Mouse (Mus musculus): ENCODE measurements around the gene Trappc4. TPM values are rescaled to one million over a fixed set of nuclear protein-coding genes. Genes with fewer than 3 reads are reported as not detected.
"Not testable (repeated sequence)": the region's sequence is repeated elsewhere in the genome, so short reads cannot be mapped to it uniquely, and the experiment has no call there.

Gene Trappc4
- total RNA-seq, 2 experiments from 2014 or later, result 63.9 to 75.2 TPM

GRCm38 (mm10) chr9:44418519-44419385 lies 11.4 kb upstream of the Trappc4 start, which contains the start of gene Ccdc84:
Gene Ccdc84 (minus strand): TSS chr9:44418569.
- peak within 1 kb of the TSS; percentile 93 for H3K27ac ChIP-seq
- H3K4me3 ChIP-seq, result peak within 1 kb of the TSS; percentile 96
- DNase-seq (ENCODE audit: low spot score in 2 of 2), result no peak
- TF ChIP-seq CTCF (conservative IDR thresholded peaks at IDR 0.05), result no peak

- Histone ChIP-seq H3K27ac (peak overlapping the region; percentile 93), H3K4me3 (peak overlapping the region; percentile 96)
- peak; percentile 97 for TF ChIP-seq CTCF (conservative IDR thresholded peaks at IDR 0.05)
- DNase-seq (ENCODE audit: low spot score in 2 of 2), result peak; percentile 95 to 97
Observed at GRCm38 (mm10) chr9:44417892-44418363, 10.5 kb upstream of the Trappc4 start.

GRCm38 (mm10) chr9:44417156-44417891 lies 9.9 kb upstream of the Trappc4 start:
- peak overlapping the region; percentile 93 for H3K27ac ChIP-seq
- peak overlapping the region; percentile 96 for H3K4me3 ChIP-seq
- TF ChIP-seq CTCF (conservative IDR thresholded peaks at IDR 0.05), result no peak
- no peak for DNase-seq (ENCODE audit: low spot score in 2 of 2)

- no peak for DNase-seq (ENCODE audit: low spot score in 2 of 2)
Observed at GRCm38 (mm10) chr9:44412781-44413180, 5.4 kb upstream of the Trappc4 start.

GRCm38 (mm10) chr9:44412306-44412705 lies 4.9 kb upstream of the Trappc4 start:
- TF ChIP-seq CTCF (conservative IDR thresholded peaks at IDR 0.05), result no peak
- no peak overlapping the region for H3K4me3 ChIP-seq

More at GRCm38 (mm10) chr9:44412781-44413180, 5.4 kb upstream of the Trappc4 start:
- Histone ChIP-seq H3K27ac (no peak overlapping the region), H3K4me3 (no peak overlapping the region)
- no peak for TF ChIP-seq CTCF (conservative IDR thresholded peaks at IDR 0.05)

GRCm38 (mm10) chr9:44411601-44412130 lies 4.3 kb upstream of the Trappc4 start:
- no peak for DNase-seq (ENCODE audit: low spot score in 2 of 2)
- no peak for TF ChIP-seq CTCF (conservative IDR thresholded peaks at IDR 0.05)
- Histone ChIP-seq H3K27ac (no peak overlapping the region), H3K4me3 (no peak overlapping the region)

More at GRCm38 (mm10) chr9:44412306-44412705, 4.9 kb upstream of the Trappc4 start:
- no peak overlapping the region for H3K27ac ChIP-seq
- no peak for DNase-seq (ENCODE audit: low spot score in 2 of 2)

GRCm38 (mm10) chr9:44410647-44411336 lies 3.4 kb upstream of the Trappc4 start:
- DNase-seq (ENCODE audit: low spot score in 2 of 2), result no peak
- H3K4me3 ChIP-seq, result no peak overlapping the region
- H3K27ac ChIP-seq, result no peak overlapping the region
- TF ChIP-seq CTCF (conservative IDR thresholded peaks at IDR 0.05), result no peak

- H3K27ac ChIP-seq; DNase-seq (ENCODE audit: low spot score in 2 of 2): not testable (repeated sequence)
- peak overlapping the region; percentile 85 for H3K4me3 ChIP-seq
Observed at GRCm38 (mm10) chr9:44408693-44409092, 1.3 kb upstream of the Trappc4 start.

- DNase-seq (ENCODE audit: low spot score in 2 of 2), result no peak
- peak overlapping the region; percentile 92 for H3K27ac ChIP-seq
- TF ChIP-seq CTCF (conservative IDR thresholded peaks at IDR 0.05), result no peak
- H3K4me3 ChIP-seq, result peak overlapping the region; percentile 85
Observed at GRCm38 (mm10) chr9:44407752-44408097, 325 bp upstream of the Trappc4 start.

GRCm38 (mm10) chr9:44405011-44405410 lies 2.4 kb downstream of the Trappc4 start:
- TF ChIP-seq CTCF (conservative IDR thresholded peaks at IDR 0.05), result no peak

GRCm38 (mm10) chr9:44401081-44401480 lies 6.3 kb downstream of the Trappc4 start:
- Histone ChIP-seq H3K4me3 (no peak overlapping the region), H3K27ac (no peak overlapping the region)
- no peak for TF ChIP-seq CTCF (conservative IDR thresholded peaks at IDR 0.05)
- DNase-seq (ENCODE audit: low spot score in 2 of 2), result no peak

More at GRCm38 (mm10) chr9:44405011-44405410, 2.4 kb downstream of the Trappc4 start:
- DNase-seq (ENCODE audit: low spot score in 2 of 2), result no peak
- no peak overlapping the region for H3K27ac ChIP-seq
- no peak overlapping the region for H3K4me3 ChIP-seq

- H3K4me3 ChIP-seq, result no peak overlapping the region
- no peak overlapping the region for H3K27ac ChIP-seq
- no peak for DNase-seq (ENCODE audit: low spot score in 2 of 2)
- no peak for TF ChIP-seq CTCF (conservative IDR thresholded peaks at IDR 0.05)
Observed at GRCm38 (mm10) chr9:44399795-44400114, 7.6 kb downstream of the Trappc4 start.
